Mouse (Mus musculus): ENCODE data around the gene Apol10a. TPM values are rescaled to one million over a fixed set of nuclear protein-coding genes. Genes with fewer than 3 reads are reported as not detected.
"Not testable (repeated sequence)": the region's sequence is repeated elsewhere in the genome, so short reads cannot be mapped to it uniquely, and the experiment has no call there.

Apol10a gene
- polyA plus RNA-seq, 1 experiment from 2014 or later = not detected

- not testable (repeated sequence) for ATAC-seq (ENCODE audit: insufficient number of reproducible peaks, insufficient read depth, low FRiP score, low read depth); H3K9me3 ChIP-seq (ENCODE audit: control insufficient read depth, low read depth, low read length); H3K9ac ChIP-seq (replicated peaks; ENCODE audit: low read depth, low read length); H3K27ac ChIP-seq (ENCODE audit: low read length); H3K4me2 ChIP-seq (replicated peaks; ENCODE audit: low read depth, low read length); H3K4me1 ChIP-seq (ENCODE audit: control insufficient read depth, insufficient read depth, low read length); H3K36me3 ChIP-seq (ENCODE audit: control insufficient read depth, insufficient read depth, low read length); H3K4me3 ChIP-seq (ENCODE audit: low read depth, low read length); H3K27me3 ChIP-seq (ENCODE audit: control insufficient read depth, insufficient read depth, low read length)
- no CpG with 5 or more reads among the region's 1 CpGs for WGBS
Measured at GRCm38 (mm10) chr15:77493181-77493580, 16.3 kb downstream of the Apol10a start.

DNA sequence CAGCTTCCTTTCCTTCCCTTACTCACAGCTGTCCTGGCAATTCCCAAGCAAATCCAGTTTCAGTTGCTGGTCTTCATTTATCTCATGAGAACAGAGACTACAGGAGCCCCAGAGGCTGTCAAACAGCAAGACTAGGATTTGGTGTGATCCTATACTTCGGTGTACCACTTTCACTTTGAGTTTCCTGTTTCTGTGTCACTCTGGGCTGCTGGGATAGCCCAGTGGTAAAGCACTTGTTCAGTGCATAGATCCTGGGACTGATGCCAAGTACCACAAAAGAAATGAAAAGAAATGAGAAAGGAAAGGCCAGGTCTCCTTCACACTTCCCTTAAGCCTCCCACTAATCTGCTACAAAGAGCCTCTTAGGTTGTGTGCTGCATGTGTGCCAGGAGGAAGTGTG is 17.8 kb downstream of the Apol10a start:
- not testable (repeated sequence) for ATAC-seq (ENCODE audit: insufficient number of reproducible peaks, insufficient read depth, low FRiP score, low read depth); H3K4me1 ChIP-seq (ENCODE audit: control insufficient read depth, insufficient read depth, low read length)
- 83% methylated on average over 1 of the region's 1 CpGs for WGBS

GRCm38 (mm10) chr15:77507966-77508365 is 31.1 kb downstream of the Apol10a start, which contains the start of gene Apol11a:
Gene Apol11a (plus strand): TSS chr15:77508271.
- not testable (repeated sequence) for H3K27me3 ChIP-seq (ENCODE audit: control insufficient read depth, insufficient read depth, low read length); H3K9ac ChIP-seq (replicated peaks; ENCODE audit: low read depth, low read length); H3K27ac ChIP-seq (ENCODE audit: low read length); H3K4me3 ChIP-seq (ENCODE audit: low read depth, low read length); H3K36me3 ChIP-seq (ENCODE audit: control insufficient read depth, insufficient read depth, low read length); H3K4me2 ChIP-seq (replicated peaks; ENCODE audit: low read depth, low read length); H3K9me3 ChIP-seq (ENCODE audit: control insufficient read depth, low read depth, low read length); ATAC-seq (ENCODE audit: insufficient number of reproducible peaks, insufficient read depth, low FRiP score, low read depth); H3K4me1 ChIP-seq (ENCODE audit: control insufficient read depth, insufficient read depth, low read length)

More for the DNA sequence above, 17.8 kb downstream of the Apol10a start:
- H3K27ac ChIP-seq (ENCODE audit: low read length); H3K36me3 ChIP-seq (ENCODE audit: control insufficient read depth, insufficient read depth, low read length); H3K9ac ChIP-seq (replicated peaks; ENCODE audit: low read depth, low read length); H3K4me3 ChIP-seq (ENCODE audit: low read depth, low read length); H3K9me3 ChIP-seq (ENCODE audit: control insufficient read depth, low read depth, low read length); H3K4me2 ChIP-seq (replicated peaks; ENCODE audit: low read depth, low read length); H3K27me3 ChIP-seq (ENCODE audit: control insufficient read depth, insufficient read depth, low read length): not testable (repeated sequence)

GRCm38 (mm10) chr15:77520596-77520995 is 43.7 kb downstream of the Apol10a start:
- not testable (repeated sequence) for H3K4me2 ChIP-seq (replicated peaks; ENCODE audit: low read depth, low read length); H3K4me1 ChIP-seq (ENCODE audit: control insufficient read depth, insufficient read depth, low read length); H3K9me3 ChIP-seq (ENCODE audit: control insufficient read depth, low read depth, low read length); ATAC-seq (ENCODE audit: insufficient number of reproducible peaks, insufficient read depth, low FRiP score, low read depth); H3K36me3 ChIP-seq (ENCODE audit: control insufficient read depth, insufficient read depth, low read length); H3K27me3 ChIP-seq (ENCODE audit: control insufficient read depth, insufficient read depth, low read length); H3K4me3 ChIP-seq (ENCODE audit: low read depth, low read length); H3K27ac ChIP-seq (ENCODE audit: low read length); H3K9ac ChIP-seq (replicated peaks; ENCODE audit: low read depth, low read length)
- 53% methylated on average over 4 of the region's 4 CpGs for WGBS

- not testable (repeated sequence) for ATAC-seq (ENCODE audit: insufficient number of reproducible peaks, insufficient read depth, low FRiP score, low read depth); H3K4me1 ChIP-seq (ENCODE audit: control insufficient read depth, insufficient read depth, low read length); H3K27ac ChIP-seq (ENCODE audit: low read length); H3K4me3 ChIP-seq (ENCODE audit: low read depth, low read length); H3K4me2 ChIP-seq (replicated peaks; ENCODE audit: low read depth, low read length); H3K27me3 ChIP-seq (ENCODE audit: control insufficient read depth, insufficient read depth, low read length); H3K9me3 ChIP-seq (ENCODE audit: control insufficient read depth, low read depth, low read length); H3K36me3 ChIP-seq (ENCODE audit: control insufficient read depth, insufficient read depth, low read length); H3K9ac ChIP-seq (replicated peaks; ENCODE audit: low read depth, low read length)
- 14% methylated on average over 6 of the region's 6 CpGs for WGBS
Measured at GRCm38 (mm10) chr15:77523186-77523843, 46.5 kb downstream of the Apol10a start.

GRCm38 (mm10) chr15:77533216-77533615 is 56.4 kb downstream of the Apol10a start, which contains the start of gene Apol7c:
Gene Apol7c (minus strand): TSS chr15:77533316.
- H3K9me3 ChIP-seq (ENCODE audit: control insufficient read depth, low read depth, low read length) = no peaks in the 10 kb centered on the region
- no peak within 1 kb of the TSS for H3K27ac ChIP-seq (ENCODE audit: low read length)
- no peaks in the 10 kb centered on the region for H3K4me1 ChIP-seq (ENCODE audit: control insufficient read depth, insufficient read depth, low read length)
- no peak within 1 kb of the TSS for H3K4me3 ChIP-seq (ENCODE audit: low read depth, low read length)
- no peak for ATAC-seq (ENCODE audit: insufficient number of reproducible peaks, insufficient read depth, low FRiP score, low read depth)
- no peaks in the 10 kb centered on the region for H3K27me3 ChIP-seq (ENCODE audit: control insufficient read depth, insufficient read depth, low read length)
- no peak within 1 kb of the TSS for H3K9ac ChIP-seq (replicated peaks; ENCODE audit: low read depth, low read length)
- no peaks in the 10 kb centered on the region for H3K36me3 ChIP-seq (ENCODE audit: control insufficient read depth, insufficient read depth, low read length)
- no peak within 1 kb of the TSS for H3K4me2 ChIP-seq (replicated peaks; ENCODE audit: low read depth, low read length)

GRCm38 (mm10) chr15:77539221-77539620 is 62.4 kb downstream of the Apol10a start:
- H3K9me3 ChIP-seq (ENCODE audit: control insufficient read depth, low read depth, low read length); H3K27ac ChIP-seq (ENCODE audit: low read length); H3K4me3 ChIP-seq (ENCODE audit: low read depth, low read length); ATAC-seq (ENCODE audit: insufficient number of reproducible peaks, insufficient read depth, low FRiP score, low read depth); H3K4me2 ChIP-seq (replicated peaks; ENCODE audit: low read depth, low read length); H3K4me1 ChIP-seq (ENCODE audit: control insufficient read depth, insufficient read depth, low read length); H3K9ac ChIP-seq (replicated peaks; ENCODE audit: low read depth, low read length); H3K27me3 ChIP-seq (ENCODE audit: control insufficient read depth, insufficient read depth, low read length); H3K36me3 ChIP-seq (ENCODE audit: control insufficient read depth, insufficient read depth, low read length): not testable (repeated sequence)
- WGBS = 24% methylated on average over 1 of the region's 1 CpGs
